Mouse (Mus musculus) heart, embryonic 13.5 days (tissue): ENCODE measurements around the gene Hdac7. TPM values are rescaled to one million over a fixed set of nuclear protein-coding genes. Genes with fewer than 3 reads are reported as not detected.

Source experiments
- ATAC-seq: fragments of 200-750 bp; cut with Nextera tagmentation; 2 replicates; pipeline ENCODE4 v1.8.0; 2017; ENCODE audit warnings: moderate TSS enrichment; ENCODE audit not compliant: insufficient number of reproducible peaks, low FRiP score, low TSS enrichment; ENCODE audit errors: extremely low read depth
- H3K27ac ChIP-seq: fragments of 300-500 bp; sonication (generic); replicated peaks from 2 replicates; pipeline ENCODE4 v1.5.1; 2015; ENCODE audit warnings: moderate library complexity, mild to moderate bottlenecking, inconsistent platforms
- H3K27me3 ChIP-seq: fragments of 300-500 bp; sonication (generic); replicated peaks from 2 replicates; pipeline ENCODE4 v1.6.1; 2015; ENCODE audit warnings: mild to moderate bottlenecking, inconsistent platforms
- H3K36me3 ChIP-seq: fragments of 300-500 bp; sonication (generic); 2 replicates; pipeline ENCODE4 v1.6.1; 2015; ENCODE audit warnings: mild to moderate bottlenecking, inconsistent platforms
- H3K4me1 ChIP-seq: fragments of 300-500 bp; sonication (generic); 2 replicates; pipeline ENCODE4 v1.6.1; 2015; ENCODE audit warnings: inconsistent platforms
- H3K4me2 ChIP-seq: fragments of 300-500 bp; sonication (generic); 2 replicates; pipeline ENCODE4 v1.6.1; 2015; ENCODE audit warnings: inconsistent platforms, mild to moderate bottlenecking, moderate library complexity
- H3K4me3 ChIP-seq: fragments of 300-500 bp; sonication (generic); 2 replicates; pipeline ENCODE4 v1.5.1; 2015; ENCODE audit warnings: moderate library complexity, mild to moderate bottlenecking, inconsistent platforms
- H3K9ac ChIP-seq: fragments of 300-500 bp; sonication (generic); 2 replicates; pipeline ENCODE4 v1.6.1; 2015; ENCODE audit warnings: inconsistent platforms, mild to moderate bottlenecking, moderate library complexity
- H3K9me3 ChIP-seq: fragments of 300-500 bp; sonication (generic); 2 replicates; pipeline ENCODE4 v1.6.1; 2016; ENCODE audit warnings: inconsistent platforms
- WGBS: fragments of 180-500 bp; shearing (Covaris S2); methylation state at CpG from one replicate; pipeline ENCODE4 v1.1.7; 2015; ENCODE audit warnings: mixed read lengths; 5-methylcytosine and 5-hydroxymethylcytosine counted together
- polyA plus RNA-seq: library from polyadenylated mRNA; unstranded; fragments of >200 nt; fragmentation: Nextera tagmentation; extraction: Ambion mirVana; gene quantifications from 2 replicates; pipeline ENCODE4 v1.2.1, GENCODE M21; 2015

Gene Hdac7
- polyA plus RNA-seq, 1 experiment from 2014 or later = 23.4 TPM

- Histone ChIP-seq H3K27ac (peak overlapping the region; percentile 82), H3K36me3 (peaks cover 28% of the 10 kb centered on the region), H3K27me3 (no peaks in the 10 kb centered on the region), H3K4me3 (peak overlapping the region; percentile 75), H3K9me3 (no peaks in the 10 kb centered on the region), H3K4me1 (peaks cover 52% of the 10 kb centered on the region), H3K4me2 (peak overlapping the region; percentile 85), H3K9ac (peak overlapping the region; percentile 68)
- WGBS = 77% methylated on average over 7 of the region's 7 CpGs
- ATAC-seq = no peak
Measured at GRCm38 (mm10) chr15:97787148-97787798, 57.0 kb downstream of the Hdac7 start.

GRCm38 (mm10) chr15:97786412-97787112, 57.7 kb downstream of the Hdac7 start:
- 65% methylated on average over 10 of the region's 10 CpGs for WGBS
- H3K27me3 ChIP-seq = no peaks in the 10 kb centered on the region
- H3K4me2 ChIP-seq = peak overlapping the region; percentile 85
- H3K27ac ChIP-seq = peak overlapping the region; percentile 82
- peak overlapping the region; percentile 75 for H3K4me3 ChIP-seq
- H3K4me1 ChIP-seq = peaks cover 59% of the 10 kb centered on the region
- peak; percentile 62 for ATAC-seq
- H3K9me3 ChIP-seq = no peaks in the 10 kb centered on the region
- H3K36me3 ChIP-seq = peaks cover 21% of the 10 kb centered on the region
- H3K9ac ChIP-seq = peak overlapping the region; percentile 50

- ATAC-seq = peak; percentile 54
- peak overlapping the region; percentile 82 for H3K27ac ChIP-seq
- WGBS = 59% methylated on average over 9 of the region's 9 CpGs
- peak overlapping the region; percentile 50; the same call in 1 of the 2 replicates for H3K9ac ChIP-seq
- peaks cover 64% of the 10 kb centered on the region for H3K4me1 ChIP-seq
- peak overlapping the region; percentile 75 for H3K4me3 ChIP-seq
- H3K27me3 ChIP-seq = no peaks in the 10 kb centered on the region
- H3K9me3 ChIP-seq = no peaks in the 10 kb centered on the region
- peaks cover 14% of the 10 kb centered on the region; the same call in 1 of the 2 replicates for H3K36me3 ChIP-seq
- peak overlapping the region; percentile 85 for H3K4me2 ChIP-seq
Measured at GRCm38 (mm10) chr15:97785731-97786411, 58.4 kb downstream of the Hdac7 start.

- Histone ChIP-seq H3K4me1 (peaks cover 71% of the 10 kb centered on the region), H3K4me2 (peak overlapping the region; percentile 85), H3K9me3 (no peaks in the 10 kb centered on the region), H3K4me3 (peak overlapping the region; percentile 75), H3K27me3 (no peaks in the 10 kb centered on the region), H3K36me3 (peaks cover 2% of the 10 kb centered on the region; the same call in 1 of the 2 replicates), H3K27ac (peak overlapping the region; percentile 82), H3K9ac (peak overlapping the region; percentile 93)
- 7% methylated on average over 45 of the region's 45 CpGs for WGBS
- peak; percentile 37; the same call in 1 of the 2 replicates for ATAC-seq
Measured at GRCm38 (mm10) chr15:97784561-97785161, 59.6 kb downstream of the Hdac7 start.

GRCm38 (mm10) chr15:97784092-97784559, 60.2 kb downstream of the Hdac7 start:
- Histone ChIP-seq H3K9ac (peak overlapping the region; percentile 93), H3K4me1 (peaks cover 76% of the 10 kb centered on the region), H3K36me3 (no peaks in the 10 kb centered on the region), H3K27ac (peak overlapping the region; percentile 82), H3K27me3 (no peaks in the 10 kb centered on the region), H3K4me2 (peak overlapping the region; percentile 85), H3K9me3 (no peaks in the 10 kb centered on the region), H3K4me3 (peak overlapping the region; percentile 75)
- ATAC-seq = peak; percentile 64
- 2% methylated on average over 38 of the region's 39 CpGs for WGBS

GRCm38 (mm10) chr15:97782749-97783105, 61.6 kb downstream of the Hdac7 start:
- WGBS = 3% methylated on average over 9 of the region's 9 CpGs
- ATAC-seq = no peak
- H3K4me3 ChIP-seq = peak overlapping the region; percentile 40
- H3K4me2 ChIP-seq = peak overlapping the region; percentile 67
- H3K27me3 ChIP-seq = no peaks in the 10 kb centered on the region
- H3K36me3 ChIP-seq = no peaks in the 10 kb centered on the region
- H3K9ac ChIP-seq = peak overlapping the region; percentile 70
- peak overlapping the region; percentile 77 for H3K27ac ChIP-seq
- H3K4me1 ChIP-seq = peaks cover 71% of the 10 kb centered on the region
- H3K9me3 ChIP-seq = no peaks in the 10 kb centered on the region

GRCm38 (mm10) chr15:97781961-97782748, 62.1 kb downstream of the Hdac7 start:
- WGBS = 9% methylated on average over 24 of the region's 24 CpGs
- Histone ChIP-seq H3K36me3 (no peaks in the 10 kb centered on the region), H3K27me3 (no peaks in the 10 kb centered on the region), H3K27ac (peak overlapping the region; percentile 77), H3K9me3 (no peaks in the 10 kb centered on the region), H3K4me1 (peaks cover 68% of the 10 kb centered on the region), H3K4me3 (peak overlapping the region; percentile 40), H3K4me2 (peak overlapping the region; percentile 67), H3K9ac (peak overlapping the region; percentile 70)
- ATAC-seq = no peak

- Histone ChIP-seq H3K9ac (no peak overlapping the region), H3K9me3 (no peaks in the 10 kb centered on the region), H3K27ac (no peak overlapping the region), H3K36me3 (no peaks in the 10 kb centered on the region), H3K4me1 (peaks cover 58% of the 10 kb centered on the region), H3K4me3 (no peak overlapping the region), H3K27me3 (no peaks in the 10 kb centered on the region), H3K4me2 (no peak overlapping the region)
- WGBS = 81% methylated on average over 12 of the region's 12 CpGs
- ATAC-seq = no peak
Measured at GRCm38 (mm10) chr15:97780611-97781031, 63.7 kb downstream of the Hdac7 start.

GRCm38 (mm10) chr15:97779576-97779975, 64.7 kb downstream of the Hdac7 start:
- H3K4me1 ChIP-seq = peaks cover 57% of the 10 kb centered on the region
- H3K36me3 ChIP-seq = no peaks in the 10 kb centered on the region
- peak overlapping the region; percentile 76; the same call in 1 of the 2 replicates for H3K27ac ChIP-seq
- no peaks in the 10 kb centered on the region for H3K27me3 ChIP-seq
- no peak overlapping the region for H3K4me2 ChIP-seq
- no peak overlapping the region for H3K9ac ChIP-seq
- no peaks in the 10 kb centered on the region for H3K9me3 ChIP-seq
- H3K4me3 ChIP-seq = no peak overlapping the region
- 81% methylated on average over 1 of the region's 1 CpGs for WGBS
- ATAC-seq = no peak

GRCm38 (mm10) chr15:97778311-97779098, 65.8 kb downstream of the Hdac7 start, which contains the start of gene Slc48a1:
Slc48a1 (plus strand) TSS chr15:97778520.
- H3K9ac ChIP-seq = no peak within 1 kb of the TSS
- H3K4me3 ChIP-seq = no peak within 1 kb of the TSS
- H3K36me3 ChIP-seq = no peaks in the 10 kb centered on the region
- no peaks in the 10 kb centered on the region for H3K27me3 ChIP-seq
- peak within 1 kb of the TSS; percentile 76 for H3K27ac ChIP-seq
- H3K4me1 ChIP-seq = peaks cover 65% of the 10 kb centered on the region
- WGBS = 46% methylated on average over 8 of the region's 8 CpGs
- H3K9me3 ChIP-seq = no peaks in the 10 kb centered on the region
- H3K4me2 ChIP-seq = no peak within 1 kb of the TSS
- no peak for ATAC-seq
